Mouse (Mus musculus) CH12.LX (cell line): Measurements from ENCODE around the gene Sult1a1. TPM values are rescaled to one million over a fixed set of nuclear protein-coding genes. Genes with fewer than 3 reads are reported as not detected.

Source experiments
- DNase-seq: peaks from one replicate; pipeline ENCODE4 v3.0.0-alpha.2; 2013; ENCODE audit errors: extremely low read depth
- H3K27ac ChIP-seq: 2 replicates; pipeline ENCODE4 v1.5.1; 2012; ENCODE audit warnings: low read depth, mild to moderate bottlenecking, control low read depth, moderate library complexity; ENCODE audit not compliant: insufficient read depth
- H3K27me3 ChIP-seq: replicated peaks from 2 replicates; pipeline ENCODE3; 2012; ENCODE audit warnings: inconsistent platforms
- H3K36me3 ChIP-seq, 2 experiments: replicated peaks in 1 of 2; 2 replicates each; pipeline versions ENCODE3 to v1.6.1; 2012; ENCODE audit warnings: inconsistent platforms in 1 of 2, low read length in 1 of 2, mild to moderate bottlenecking in 1 of 2, mixed read lengths in 1 of 2, moderate library complexity in 1 of 2; ENCODE audit not compliant: control insufficient read depth in 1 of 2, insufficient read depth in 1 of 2
- H3K4me1 ChIP-seq, 2 experiments: 2 replicates each; pipeline ENCODE4 v1.6.1; 2012; ENCODE audit warnings: inconsistent platforms in 1 of 2, moderate library complexity in 1 of 2; ENCODE audit not compliant: insufficient read depth in 2 of 2, control insufficient read depth in 1 of 2
- H3K4me2 ChIP-seq: 2 replicates; pipeline ENCODE4 v1.6.1; 2012; ENCODE audit warnings: low read depth, mild to moderate bottlenecking, control low read depth; ENCODE audit not compliant: poor library complexity, insufficient read depth, severe bottlenecking
- H3K4me3 ChIP-seq, 3 experiments: fragments of 150-350 bp in 1 of 3; sonication (generic) in 1 of 3; replicated peaks in 1 of 3; 2 replicates each; pipeline versions ENCODE3 to v1.5.1; 2011 to 2012; ENCODE audit warnings: low read depth in 2 of 3, low read length in 2 of 3, mild to moderate bottlenecking in 2 of 3, moderate library complexity in 2 of 3, control low read depth in 1 of 3, improper control_type of control experiment in 1 of 3, inconsistent platforms in 1 of 3, mixed read lengths in 1 of 3; ENCODE audit not compliant: poor library complexity in 1 of 3
- H3K79me2 ChIP-seq: replicated peaks from 2 replicates; pipeline ENCODE4 v1.6.1; 2012; ENCODE audit warnings: mild to moderate bottlenecking, moderate library complexity; ENCODE audit not compliant: control insufficient read depth, poor library complexity, insufficient read depth, severe bottlenecking; ENCODE audit errors: extremely low read depth
- H3K9ac ChIP-seq: 2 replicates; pipeline ENCODE4 v1.6.1; 2012; ENCODE audit warnings: low read depth, mild to moderate bottlenecking, control low read depth, moderate library complexity; ENCODE audit not compliant: insufficient read depth
- H3K9me3 ChIP-seq: replicated peaks from 2 replicates; pipeline ENCODE3; 2012; ENCODE audit warnings: low read length, inconsistent platforms, mixed read lengths
- BHLHE40 ChIP-seq: IDR thresholded peaks from 2 replicates; pipeline ENCODE4 v1.6.1; 2011; ENCODE audit warnings: mild to moderate bottlenecking, low read depth, low read length, improper control_type of control experiment
- CHD2 ChIP-seq: IDR thresholded peaks from 2 replicates; pipeline ENCODE4 v1.6.1; 2011; ENCODE audit warnings: low read length, improper control_type of control experiment
- CTCF ChIP-seq, 2 experiments: IDR thresholded peaks in 1 of 2; conservative IDR thresholded peaks in 1 of 2; 2 replicates each; pipeline ENCODE4 v1.5.1; 2011 to 2012; ENCODE audit warnings: low read depth in 2 of 2, low read length in 2 of 2, improper control_type of control experiment in 1 of 2, inconsistent platforms in 1 of 2, mild to moderate bottlenecking in 1 of 2, moderate library complexity in 1 of 2
- E2F4 ChIP-seq: IDR thresholded peaks from 2 replicates; pipeline ENCODE4 v1.6.1; 2011; ENCODE audit warnings: low read depth, low read length, improper control_type of control experiment; ENCODE audit not compliant: insufficient replicate concordance
- ELF1 ChIP-seq: IDR thresholded peaks from 2 replicates; pipeline ENCODE4 v1.6.1; 2014; ENCODE audit warnings: low read depth, mild to moderate bottlenecking, inconsistent platforms, low read length, improper control_type of control experiment
- EP300 ChIP-seq: IDR thresholded peaks from 2 replicates; pipeline ENCODE4 v1.6.1; 2011; ENCODE audit warnings: low read length, improper control_type of control experiment
- ETS1 ChIP-seq: conservative IDR thresholded peaks from 2 replicates; pipeline ENCODE4 v1.6.1; 2012; ENCODE audit warnings: low read depth, mild to moderate bottlenecking, inconsistent platforms, low read length, improper control_type of control experiment, moderate library complexity
- GABPA ChIP-seq: IDR thresholded peaks from 2 replicates; pipeline ENCODE4 v1.6.1; 2012; ENCODE audit warnings: low read depth, low read length, improper control_type of control experiment, inconsistent platforms; ENCODE audit not compliant: insufficient replicate concordance
- HCFC1 ChIP-seq: IDR thresholded peaks from 2 replicates; pipeline ENCODE4 v1.6.1; 2012; ENCODE audit warnings: low read depth, mild to moderate bottlenecking, inconsistent platforms, low read length, improper control_type of control experiment
- IRF4 ChIP-seq: IDR thresholded peaks from 2 replicates; pipeline ENCODE4 v1.6.1; 2014; ENCODE audit warnings: low read depth, mild to moderate bottlenecking, inconsistent platforms, low read length, improper control_type of control experiment
- JUN ChIP-seq: IDR thresholded peaks from 2 replicates; pipeline ENCODE4 v1.6.1; 2011; ENCODE audit warnings: low read depth, mild to moderate bottlenecking, low read length, improper control_type of control experiment, moderate library complexity; ENCODE audit not compliant: insufficient read depth
- JUND ChIP-seq: conservative IDR thresholded peaks from 2 replicates; pipeline ENCODE4 v1.6.1; 2011; ENCODE audit warnings: low read depth, low read length, improper control_type of control experiment
- KAT2A ChIP-seq: IDR thresholded peaks from 2 replicates; pipeline ENCODE4 v1.6.1; 2012; ENCODE audit warnings: low read length, improper control_type of control experiment, inconsistent platforms; ENCODE audit not compliant: insufficient replicate concordance
- MAFK ChIP-seq: IDR thresholded peaks from 2 replicates; pipeline ENCODE4 v1.6.1; 2011; ENCODE audit warnings: low read length, improper control_type of control experiment; ENCODE audit not compliant: insufficient replicate concordance
- MAX ChIP-seq: IDR thresholded peaks from 2 replicates; pipeline ENCODE4 v1.6.1; 2011; ENCODE audit warnings: low read length, improper control_type of control experiment
- MAZ ChIP-seq: IDR thresholded peaks from 2 replicates; pipeline ENCODE4 v1.6.1; 2012; ENCODE audit warnings: low read depth, mild to moderate bottlenecking, inconsistent platforms, low read length, improper control_type of control experiment, moderate library complexity
- MEF2A ChIP-seq: IDR thresholded peaks from 2 replicates; pipeline ENCODE4 v1.6.1; 2014; ENCODE audit warnings: low read depth, mild to moderate bottlenecking, inconsistent platforms, low read length, improper control_type of control experiment, borderline replicate concordance
- MXI1 ChIP-seq: IDR thresholded peaks from 2 replicates; pipeline ENCODE4 v1.6.1; 2011; ENCODE audit warnings: mild to moderate bottlenecking, low read depth, low read length, improper control_type of control experiment
- MYC ChIP-seq: IDR thresholded peaks from 2 replicates; pipeline ENCODE4 v1.6.1; 2011; ENCODE audit warnings: low read depth, mild to moderate bottlenecking, improper control_type of control experiment, low read length
- NELFE ChIP-seq: IDR thresholded peaks from 2 replicates; pipeline ENCODE4 v1.6.1; 2011; ENCODE audit warnings: low read depth, low read length, improper control_type of control experiment
- NRF1 ChIP-seq: IDR thresholded peaks from 2 replicates; pipeline ENCODE4 v1.6.1; 2014; ENCODE audit warnings: low read depth, mild to moderate bottlenecking, inconsistent platforms, low read length, improper control_type of control experiment, moderate library complexity
- PAX5 ChIP-seq: IDR thresholded peaks from 2 replicates; pipeline ENCODE4 v1.6.1; 2012; ENCODE audit warnings: low read length, inconsistent platforms, mixed read lengths
- POLR2A ChIP-seq: IDR thresholded peaks from 2 replicates; pipeline ENCODE4 v1.6.1; 2011; ENCODE audit warnings: low read depth, mild to moderate bottlenecking, improper control_type of control experiment, low read length
- POLR2AphosphoS2 ChIP-seq: IDR thresholded peaks from 2 replicates; pipeline ENCODE4 v1.6.1; 2011; ENCODE audit warnings: low read depth, low read length, improper control_type of control experiment
- RAD21 ChIP-seq: IDR thresholded peaks from 2 replicates; pipeline ENCODE4 v1.6.1; 2011; ENCODE audit warnings: low read depth, mild to moderate bottlenecking, low read length, improper control_type of control experiment, moderate library complexity
- RCOR1 ChIP-seq: conservative IDR thresholded peaks from 2 replicates; pipeline ENCODE4 v1.6.1; 2012; ENCODE audit warnings: low read depth, mild to moderate bottlenecking, inconsistent platforms, low read length, improper control_type of control experiment
- SIN3A ChIP-seq: IDR thresholded peaks from 2 replicates; pipeline ENCODE4 v1.6.1; 2012; ENCODE audit warnings: low read length, improper control_type of control experiment, inconsistent platforms
- SMC3 ChIP-seq: IDR thresholded peaks from 2 replicates; pipeline ENCODE4 v1.6.1; 2011; ENCODE audit warnings: low read depth, low read length, improper control_type of control experiment
- TBP ChIP-seq: conservative IDR thresholded peaks from 2 replicates; pipeline ENCODE4 v1.6.1; 2011; ENCODE audit warnings: low read depth, low read length, improper control_type of control experiment
- TCF12 ChIP-seq: IDR thresholded peaks from 2 replicates; pipeline ENCODE4 v1.6.1; 2014; ENCODE audit warnings: low read depth, mild to moderate bottlenecking, inconsistent platforms, low read length, improper control_type of control experiment
- UBTF ChIP-seq: IDR thresholded peaks from 2 replicates; pipeline ENCODE4 v1.6.1; 2012; ENCODE audit warnings: low read depth, mild to moderate bottlenecking, inconsistent platforms, low read length, improper control_type of control experiment, moderate library complexity
- USF1 ChIP-seq: IDR thresholded peaks from 2 replicates; pipeline ENCODE4 v1.6.1; 2014; ENCODE audit warnings: low read depth, mild to moderate bottlenecking, inconsistent platforms, low read length, improper control_type of control experiment
- USF2 ChIP-seq: conservative IDR thresholded peaks from 2 replicates; pipeline ENCODE4 v1.6.1; 2011; ENCODE audit warnings: low read depth, low read length, improper control_type of control experiment
- ZC3H11A ChIP-seq: IDR thresholded peaks from 2 replicates; pipeline ENCODE4 v1.6.1; 2012; ENCODE audit warnings: low read depth, mild to moderate bottlenecking, inconsistent platforms, low read length, improper control_type of control experiment
- ZKSCAN1 ChIP-seq: IDR thresholded peaks from 2 replicates; pipeline ENCODE4 v1.6.1; 2012; ENCODE audit warnings: low read depth, inconsistent platforms, low read length, improper control_type of control experiment, borderline replicate concordance
- ZMIZ1 ChIP-seq: IDR thresholded peaks from 2 replicates; pipeline ENCODE4 v1.6.1; 2012; ENCODE audit warnings: low read depth, mild to moderate bottlenecking, inconsistent platforms, low read length, improper control_type of control experiment
- ZNF384 ChIP-seq: IDR thresholded peaks from 2 replicates; pipeline ENCODE4 v1.6.1; 2012; ENCODE audit warnings: low read depth, low read length, improper control_type of control experiment, inconsistent platforms
- dilution Hi-C: fragments of 300-500 bp; cut with MboI; formaldehyde crosslinking; loops from 2 replicates; pipeline ENCODE4 v1.14.3; 2020; ENCODE audit warnings: low sequenced_read_pairs; ENCODE audit not compliant: extremely low pct_unique_long_range_greater_than_20kb, extremely low pct_ligation_motif_present
- in situ Hi-C: fragments of 300-500 bp; cut with MboI; formaldehyde crosslinking; loops from 3 replicates; pipeline ENCODE4 v1.14.3; 2019; ENCODE audit warnings: low sequenced_read_pairs, low pct_ligation_motif_present, low pct_unique_long_range_greater_than_20kb, mixed read lengths
- polyA plus RNA-seq: library from polyadenylated mRNA; unstranded; fragments of >175 nt; gene quantifications from 2 replicates; pipeline ENCODE4 v1.2.1, GENCODE M21; 2012; ENCODE audit warnings: low read depth; ENCODE audit not compliant: insufficient read length
- total RNA-seq, 2 experiments: library from RNA; depleted of rRNA; stranded (reverse); fragments of 300-350 nt in 1 of 2; fragments of >200 nt in 1 of 2; gene quantifications; 2 replicates each; pipeline ENCODE4 v1.2.3; 2012 to 2014

The Sult1a1 gene
- total and polyA plus RNA-seq, 3 experiments: 0.34 to 0.87 (median 0.87) TPM

DNA sequence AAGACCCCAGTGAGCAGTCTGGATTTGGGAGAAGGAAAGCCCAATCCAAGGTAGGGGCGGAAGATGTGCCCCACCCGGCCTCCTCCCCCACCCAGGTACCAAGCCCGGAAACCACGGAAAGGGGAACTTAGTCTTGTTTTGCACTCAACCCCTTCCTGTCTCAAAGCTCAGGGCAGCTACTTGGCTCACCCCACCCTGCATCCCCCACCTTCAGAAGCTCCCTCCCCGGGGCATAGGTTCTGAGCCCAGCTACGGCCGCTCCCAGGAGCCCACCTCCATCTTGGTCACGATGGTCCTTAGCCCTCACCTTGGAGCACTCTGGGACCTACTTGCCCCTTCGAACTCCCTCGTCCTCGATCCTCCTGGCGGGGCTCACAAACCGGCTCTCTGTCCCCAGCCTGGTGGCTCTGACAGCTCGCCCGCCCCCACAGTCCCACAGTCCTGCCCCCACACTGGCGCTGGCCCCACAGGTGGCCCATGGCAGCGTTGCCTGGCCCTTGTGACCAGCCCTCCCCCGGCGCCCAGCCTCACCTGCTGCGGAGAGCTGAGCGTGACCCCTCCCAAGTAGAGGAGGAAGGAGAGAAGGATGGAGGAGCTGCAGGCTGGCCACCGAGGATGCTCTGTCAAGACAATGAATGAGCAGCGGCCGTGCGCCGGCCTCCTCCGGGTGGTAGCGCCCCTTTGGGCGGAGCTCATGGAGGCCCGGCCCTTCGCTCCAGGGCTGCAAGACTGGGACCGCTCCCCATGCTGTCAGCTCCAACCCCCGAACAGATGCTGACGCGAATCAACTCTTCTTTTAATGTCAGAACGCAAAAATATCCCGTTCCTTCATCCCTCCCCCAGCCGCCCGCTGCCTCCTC lies 28.1 kb upstream of the Sult1a1 start:
- dilution Hi-C loops (no loop called here), in situ Hi-C loops (loop anchor here (5.0 to 10.0 kb wide), 5 partner anchors 78 to 1220 kb away; partner anchors contain the start of genes Mvp, Pagr1a, Pagr1b and Tbx6)
- Histone ChIP-seq H3K9me3 (peaks cover 6% of the 10 kb centered on the region), H3K27me3 (no peaks in the 10 kb centered on the region), H3K4me3 (peak overlapping the region; percentile 85 to 86 (median 85)), H3K4me2 (peak overlapping the region; percentile 92), H3K79me2 (peaks cover 29% of the 10 kb centered on the region), H3K9ac (peak overlapping the region; percentile 76), H3K4me1 (peaks cover 35 to 64% of the 10 kb centered on the region in 2 experiments), H3K36me3 (peaks cover 26 to 33% of the 10 kb centered on the region in 2 experiments), H3K27ac (peak overlapping the region; percentile 95)
- DNase-seq: peak; percentile 87
- TF ChIP-seq PAX5 (no peak), BHLHE40 (peak; percentile 44), MAZ (peak; percentile 92), JUND (no peak), CTCF (conservative IDR thresholded peaks at IDR 0.05 in 1 of 2, IDR thresholded peaks at IDR 0.05 in 1 of 2; ENCODE audit: low read depth in 2 of 2, low read length in 2 of 2) (no peak), HCFC1 (peak; percentile 58), KAT2A (0 out of 2 replicates have a peak, but pooled peaks have one; percentile 60), ZMIZ1 (peak; percentile 89), E2F4 (no peak), RCOR1 (0 out of 2 replicates have a peak, but pooled peaks have one; percentile 28), UBTF (peak; percentile 69), NELFE (peak; percentile 84), RAD21 (no peak), USF1 (no peak; the same call in 1 of the 2 replicates), TCF12 (peak; percentile 93), GABPA (no peak), CHD2 (peak; percentile 78), ETS1 (peak; percentile 35), ZC3H11A (no peak), MAFK (no peak), ELF1 (peak; percentile 80), MAX (peak; percentile 61; the same call in 1 of the 2 replicates), NRF1 (peak; percentile 50), ZNF384 (no peak), MXI1 (peak; percentile 75; the same call in 1 of the 2 replicates), ZKSCAN1 (no peak), TBP (peak; percentile 86), POLR2A (peak; percentile 86), JUN (no peak), SIN3A (peak; percentile 89), POLR2AphosphoS2 (peak; percentile 73; the same call in 1 of the 2 replicates), EP300 (peak; percentile 55), IRF4 (peak; percentile 54; the same call in 1 of the 2 replicates), USF2 (no peak), MYC (0 out of 2 replicates have a peak, but pooled peaks have one; percentile 53), SMC3 (no peak), MEF2A (peak; percentile 32; the same call in 1 of the 2 replicates)
